ENCODE assay signal across 8 mouse cellular contexts in genomic region chr10:68146842-68147241, GRCm38 (mm10).
DNase-seq lines count a peak whose midpoint lies in the region; ATAC-seq and TF ChIP-seq lines count a peak whose summit lies in the region.

No protein-coding gene starts in this region.

- no peak overlapping the region for H3K9ac ChIP-seq in hindbrain, postnatal 0 days (replicated peaks; ENCODE audit: low read length)
- H3K9ac ChIP-seq in liver, embryonic 13.5 days = no peak overlapping the region

- H3K36me3 ChIP-seq in hindbrain, postnatal 0 days (ENCODE audit: insufficient read depth, low read length) = no peaks in the 10 kb centered on the region
- H3K36me3 ChIP-seq in liver, embryonic 13.5 days = peaks cover 2% of the 10 kb centered on the region

- no peak overlapping the region for H3K27ac ChIP-seq in hindbrain, postnatal 0 days
- no peak overlapping the region for H3K27ac ChIP-seq in liver, embryonic 13.5 days

- H3K27me3 ChIP-seq in hindbrain, postnatal 0 days (ENCODE audit: insufficient read depth, low read length) = no peaks in the 10 kb centered on the region
- no peaks in the 10 kb centered on the region for H3K27me3 ChIP-seq in liver, embryonic 13.5 days

- TF ChIP-seq CTCF in hindbrain, postnatal 0 days (IDR thresholded peaks at IDR 0.05; ENCODE audit: low read depth) = peak; percentile 87

- H3K4me2 ChIP-seq in hindbrain, postnatal 0 days (ENCODE audit: low read depth, low read length) = no peak overlapping the region
- no peak overlapping the region for H3K4me2 ChIP-seq in liver, embryonic 13.5 days

- H3K4me3 ChIP-seq in hindbrain, postnatal 0 days (ENCODE audit: low read length) = no peak overlapping the region
- no peak overlapping the region for H3K4me3 ChIP-seq in liver, embryonic 13.5 days (replicated peaks)

- no peaks in the 10 kb centered on the region for H3K9me3 ChIP-seq in hindbrain, postnatal 0 days (ENCODE audit: low read length)
- H3K9me3 ChIP-seq in liver, embryonic 13.5 days (replicated peaks) = no peaks in the 10 kb centered on the region

- no peaks in the 10 kb centered on the region for H3K4me1 ChIP-seq in hindbrain, postnatal 0 days (ENCODE audit: insufficient read depth, low read length)
- H3K4me1 ChIP-seq in liver, embryonic 13.5 days (replicated peaks) = peaks cover 11% of the 10 kb centered on the region; the same call in 1 of the 2 replicates

- no peak for ATAC-seq in hindbrain, postnatal 0 days
- ATAC-seq in liver, embryonic 13.5 days (ENCODE audit: low read depth) = peak; percentile 39; the same call in 1 of the 2 replicates

- 11% methylated on average over 5 of the region's 5 CpGs for WGBS in hindbrain, postnatal 0 days
- 5% methylated on average over 5 of the region's 5 CpGs for WGBS in liver, embryonic 13.5 days (ENCODE audit: insufficient replicate concordance)

- DNase-seq in adrenal gland, adult 2 months = peak; percentile 58
- DNase-seq in adrenal gland, adult 8-10 months = no peak
- DNase-seq in urinary bladder, postnatal 14 days (ENCODE audit: low spot score) = peak; percentile 59
- no peak for DNase-seq in urinary bladder, postnatal 4 days (ENCODE audit: low spot score in 2 of 2)
- DNase-seq in embryo, embryonic 11.5 days (ENCODE audit: low read depth, low spot score) = peak; percentile 49
- peak; percentile 83 for DNase-seq in hindbrain, postnatal 0 days (ENCODE audit: low spot score)
- peak; percentile 46 for DNase-seq in liver, embryonic 13.5 days
- DNase-seq in skeletal muscle tissue, adult 2 months (ENCODE audit: low read depth, low spot score) = peak; percentile 67

Comparison
In these comparisons a context has a peak if more than half of its experiments do, and no peak if none do; other contexts are left out.
1. DNase-seq: peak in adrenal gland, adult 2 months (single experiment), urinary bladder, postnatal 14 days (single experiment), embryo, embryonic 11.5 days (single experiment), hindbrain, postnatal 0 days (single experiment), liver, embryonic 13.5 days (single experiment) and skeletal muscle tissue, adult 2 months (single experiment); none in adrenal gland, adult 8-10 months (single experiment) and urinary bladder, postnatal 4 days (0 of 2).